In the genomic region with DNA sequence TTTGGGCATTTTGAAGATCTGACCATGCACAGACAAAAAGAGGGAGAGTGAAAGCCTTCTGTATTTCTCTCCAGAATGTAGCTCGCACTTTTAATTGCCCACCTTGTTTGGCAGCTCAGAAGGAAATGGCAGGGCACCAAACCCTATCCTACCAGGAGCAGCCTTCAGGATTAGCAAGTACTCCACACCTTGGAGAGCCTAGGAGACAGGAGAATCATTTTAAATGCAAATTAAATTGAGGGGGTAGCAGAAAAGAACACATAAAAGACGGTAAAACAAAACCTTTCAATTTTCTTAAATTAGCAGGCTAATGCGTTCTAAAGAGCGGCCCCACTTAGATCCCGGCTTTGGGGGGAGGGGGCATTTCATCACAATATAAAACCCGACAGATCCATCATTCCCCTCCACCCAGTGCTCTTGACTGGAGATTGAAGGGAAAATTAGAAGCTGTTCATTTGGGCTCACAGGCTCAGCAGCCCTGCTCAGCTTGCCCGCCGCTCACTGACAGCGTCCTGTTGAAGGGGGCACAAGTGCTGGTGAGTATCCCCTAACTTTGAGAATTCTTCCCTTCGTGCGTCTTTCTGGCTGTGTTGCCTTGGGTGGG, we compare ENCODE assay signal across 10 mouse cellular contexts. TPM values are rescaled to one million over a fixed set of nuclear protein-coding genes. Genes with fewer than 3 reads are reported as not detected.
DNase-seq lines count a peak whose midpoint lies in the region; TF ChIP-seq lines count a peak whose summit lies in the region.
"Had no signal": no experiment of that assay in that cellular context is flagged by ENCODE, and none has a peak within 500 bp of the region (broad histone marks: within the 10 kb centered on the region; RNA-seq: fewer than 3 reads in every experiment).

A gene (plus strand): TSS at position 233 of the 604 bp plus-strand sequence.

- H3K4me3 ChIP-seq in testis, adult 2 months (ENCODE audit: control insufficient read depth, low read depth, low read length), result no peak within 1 kb of the TSS
- H3K4me3 ChIP-seq: heart, embryonic 15.5 days; limb, embryonic 13.5 days had no signal

- no peak for TF ChIP-seq POLR2A in testis, adult 2 months (IDR thresholded peaks at IDR 0.05; ENCODE audit: control insufficient read depth, low read depth, low read length)

- H3K27ac ChIP-seq in testis, adult 2 months (ENCODE audit: control insufficient read depth, insufficient read depth, low read depth, low read length), result no peak within 1 kb of the TSS
- H3K27ac ChIP-seq: heart, embryonic 15.5 days; limb, embryonic 13.5 days had no signal

- intact Hi-C loops in gastrocnemius, postnatal 36 days (cut with DNase I), result no loop called here

- H3K4me1 ChIP-seq in testis, adult 2 months (ENCODE audit: control insufficient read depth, insufficient read depth, low read length), result no peaks in the 10 kb centered on the region
- H3K4me1 ChIP-seq: heart, embryonic 15.5 days; limb, embryonic 13.5 days had no signal

- DNase-seq in gastrocnemius, postnatal 4 days (ENCODE audit: low spot score in 2 of 2), result no peak
- DNase-seq in gastrocnemius, postnatal 36 days, result no peak
- DNase-seq in testis, postnatal 14 days (ENCODE audit: low spot score), result no peak
- peak; percentile 25 to 39 for DNase-seq in layer of hippocampus, postnatal 25 days (ENCODE audit: extremely low spot score in 1 of 2, low spot score in 1 of 2)
- no peak for DNase-seq in T-cell, adult 2 months (ENCODE audit: low spot score)
- no peak for DNase-seq in cerebellum, adult 11-12 months
- no peak for DNase-seq in adrenal gland, postnatal 14 days

- H3K27me3 ChIP-seq in testis, adult 2 months (ENCODE audit: control insufficient read depth, insufficient read depth, low read length), result no peaks in the 10 kb centered on the region

- TF ChIP-seq CTCF in testis, adult 2 months (IDR thresholded peaks at IDR 0.05; ENCODE audit: control insufficient read depth, insufficient read depth, insufficient replicate concordance, low read depth, low read length), result no peak

- H3K36me3 ChIP-seq in testis, adult 2 months (ENCODE audit: control insufficient read depth, insufficient read depth, low read length), result no peaks in the 10 kb centered on the region
- H3K36me3 ChIP-seq: heart, embryonic 15.5 days; limb, embryonic 13.5 days had no signal

RNA-seq across cellular contexts. Expression of the gene that starts here (rescaled TPM):
- total RNA-seq in gastrocnemius, postnatal 4 days (2021), result 10 to 100 TPM; 14.0 to 14.1 TPM
- 1 to 10 TPM; 1.4 to 1.5 TPM for total RNA-seq in gastrocnemius, postnatal 36 days (2021)
- polyA plus RNA-seq in testis, adult 2 months (2012; rRNA removed), result 50.2 and 50.3 TPM in 2 replicates
- 100 to 1,000 TPM; 306 to 307 TPM for total RNA-seq in layer of hippocampus, postnatal 25 days (2021)
- 9.5 and 10.6 TPM in 2 replicates for total RNA-seq in adrenal gland, postnatal 14 days (2021)

Comparison
In these comparisons a context has a peak if more than half of its experiments do, and no peak if none do; other contexts are left out.
1. RNA of the gene that starts here (total RNA-seq): 306 to 307 TPM in layer of hippocampus, postnatal 25 days; 14.0 to 14.1 TPM in gastrocnemius, postnatal 4 days, 9.5 to 10.6 TPM in adrenal gland, postnatal 14 days and 1.4 to 1.5 TPM in gastrocnemius, postnatal 36 days; every median in the first group is over 10 times any median in the second.
2. DNase-seq: peak in layer of hippocampus, postnatal 25 days (2 of 2); none in gastrocnemius, postnatal 4 days (0 of 2), gastrocnemius, postnatal 36 days (0 of 2), testis, postnatal 14 days (single experiment), T-cell, adult 2 months (single experiment), cerebellum, adult 11-12 months (single experiment) and adrenal gland, postnatal 14 days (single experiment).